Mouse (Mus musculus) urinary bladder, postnatal 0 days (tissue): ENCODE results near the gene Rgs9. TPM values are rescaled to one million over a fixed set of nuclear protein-coding genes. Genes with fewer than 3 reads are reported as not detected.

Experiments used
- polyA plus RNA-seq: library from polyadenylated mRNA; unstranded; fragments of >200 nt; fragmentation: Nextera tagmentation; extraction: Ambion mirVana; gene quantifications from 2 replicates; pipeline ENCODE4 v1.2.1, GENCODE M21; 2015

Gene Rgs9
- 0.35 and 0.41 TPM in 2 replicates for polyA plus RNA-seq

GRCm38 (mm10) chr11:109297710-109298375 is at the start of gene Rgs9:
TSS of gene Rgs9 (minus strand) at chr11:109298129.

Other genes starting within 250 kb of the Rgs9 start
- not detected in 2 replicates for gene E030025P04Rik, start 153.8 kb downstream of the Rgs9 start, polyA plus RNA-seq
- gene Gna13, start 64.7 kb upstream of the Rgs9 start, polyA plus RNA-seq, result 32.1 and 34.4 TPM in 2 replicates
- gene 9930022D16Rik, start 115.8 kb upstream of the Rgs9 start, polyA plus RNA-seq, result not detected in 2 replicates
- gene Amz2, start 127.8 kb upstream of the Rgs9 start, polyA plus RNA-seq, result 22.4 and 26.7 TPM in 2 replicates
- 3.6 and 4.2 TPM in 2 replicates for gene Arsg, start 175.2 kb upstream of the Rgs9 start, polyA plus RNA-seq
- gene Slc16a6, start 175.5 kb upstream of the Rgs9 start, polyA plus RNA-seq, result 5.0 and 6.4 TPM in 2 replicates